In genomic region chr11:19877239-19877915, GRCm38 (mm10) we compare ENCODE assay signal across 21 mouse cellular contexts. TPM values are rescaled to one million over a fixed set of nuclear protein-coding genes. Genes with fewer than 3 reads are reported as not detected.
DNase-seq lines count a peak whose midpoint lies in the region; ATAC-seq and TF ChIP-seq lines count a peak whose summit lies in the region.
"Had no signal": no experiment of that assay in that cellular context is flagged by ENCODE, and none has a peak within 500 bp of the region (broad histone marks: within the 10 kb centered on the region; RNA-seq: fewer than 3 reads in every experiment).

No protein-coding gene starts in this region.

- H3K9ac ChIP-seq in forebrain, postnatal 0 days = no peak overlapping the region
- H3K9ac ChIP-seq in forebrain, embryonic 13.5 days = no peak overlapping the region
- H3K9ac ChIP-seq in midbrain, embryonic 14.5 days (replicated peaks; ENCODE audit: low read length) = no peak overlapping the region
- H3K9ac ChIP-seq in midbrain, embryonic 15.5 days = no peak overlapping the region
- no peak overlapping the region for H3K9ac ChIP-seq in kidney, embryonic 16.5 days (replicated peaks; ENCODE audit: low read length)

- H3K27ac ChIP-seq in forebrain, postnatal 0 days (ENCODE audit: low read depth, low read length) = no peak overlapping the region
- no peak overlapping the region for H3K27ac ChIP-seq in forebrain, embryonic 13.5 days
- no peak overlapping the region for H3K27ac ChIP-seq in midbrain, embryonic 14.5 days (replicated peaks; ENCODE audit: low read depth, low read length)
- no peak overlapping the region for H3K27ac ChIP-seq in midbrain, embryonic 15.5 days
- H3K27ac ChIP-seq in kidney, embryonic 16.5 days (ENCODE audit: low read length) = no peak overlapping the region
- H3K27ac ChIP-seq: hindbrain, embryonic 10.5 days; left cerebral cortex, adult 2 months; macrophage had no signal

- peak; percentile 34; the same call in 1 of the 2 replicates for ATAC-seq in forebrain, postnatal 0 days
- ATAC-seq in forebrain, embryonic 13.5 days = no peak
- no peak for ATAC-seq in midbrain, embryonic 14.5 days (ENCODE audit: low FRiP score, low TSS enrichment)
- ATAC-seq in midbrain, embryonic 15.5 days (replicated peaks) = no peak
- ATAC-seq in kidney, embryonic 16.5 days (ENCODE audit: low FRiP score, low TSS enrichment) = no peak
- ATAC-seq: CD4-positive, CD25-positive, alpha-beta regulatory T cell, adult 4 months; forebrain, embryonic 16.5 days had no signal

- no peak overlapping the region for H3K4me2 ChIP-seq in forebrain, postnatal 0 days (ENCODE audit: low read depth)
- no peak overlapping the region for H3K4me2 ChIP-seq in forebrain, embryonic 13.5 days
- no peak overlapping the region for H3K4me2 ChIP-seq in midbrain, embryonic 14.5 days (ENCODE audit: low read length)
- no peak overlapping the region for H3K4me2 ChIP-seq in midbrain, embryonic 15.5 days
- H3K4me2 ChIP-seq in kidney, embryonic 16.5 days (replicated peaks; ENCODE audit: low read depth, low read length) = no peak overlapping the region
- H3K4me2 ChIP-seq: liver, embryonic 11.5 days had no signal

- H3K4me3 ChIP-seq in forebrain, postnatal 0 days (ENCODE audit: low read depth, low read length) = no peak overlapping the region
- no peak overlapping the region for H3K4me3 ChIP-seq in forebrain, embryonic 13.5 days
- no peak overlapping the region for H3K4me3 ChIP-seq in midbrain, embryonic 14.5 days (replicated peaks; ENCODE audit: low read depth, low read length)
- no peak overlapping the region for H3K4me3 ChIP-seq in midbrain, embryonic 15.5 days
- H3K4me3 ChIP-seq in kidney, embryonic 16.5 days (ENCODE audit: low read length) = no peak overlapping the region
- H3K4me3 ChIP-seq: erythroblast, embryonic 14.5 days; hindbrain, embryonic 10.5 days; left cerebral cortex, adult 2 months had no signal

- WGBS in forebrain, postnatal 0 days = 50% methylated on average over 4 of the region's 4 CpGs
- 52% methylated on average over 4 of the region's 4 CpGs for WGBS in forebrain, embryonic 13.5 days
- WGBS in midbrain, embryonic 14.5 days = 54% methylated on average over 4 of the region's 4 CpGs
- WGBS in midbrain, embryonic 15.5 days = 53% methylated on average over 4 of the region's 4 CpGs
- 55% methylated on average over 4 of the region's 4 CpGs for WGBS in kidney, embryonic 16.5 days

- no peak for DNase-seq in forebrain, postnatal 0 days
- peak; percentile 10 for DNase-seq in midbrain, embryonic 14.5 days
- peak; percentile 46 for DNase-seq in R1 (ENCODE audit: low read depth, low spot score)
- DNase-seq in retina, postnatal 1 day = peak; percentile 32
- no peak for DNase-seq in embryo, embryonic 9.5 days (ENCODE audit: extremely low spot score)
- DNase-seq: cerebellum, adult 2 months; gastrocnemius, postnatal 36 days; kidney, adult 18-20 months; kidney, postnatal 25 days; lung, adult 2 months; right cerebral cortex, adult 18-20 months had no signal

- H3K9me3 ChIP-seq in forebrain, postnatal 0 days (ENCODE audit: low read length) = no peaks in the 10 kb centered on the region
- H3K9me3 ChIP-seq in forebrain, embryonic 13.5 days (replicated peaks) = no peaks in the 10 kb centered on the region
- H3K9me3 ChIP-seq in midbrain, embryonic 14.5 days (ENCODE audit: control insufficient read depth, low read length) = no peaks in the 10 kb centered on the region
- no peaks in the 10 kb centered on the region for H3K9me3 ChIP-seq in midbrain, embryonic 15.5 days
- H3K9me3 ChIP-seq in kidney, embryonic 16.5 days (ENCODE audit: low read length) = no peaks in the 10 kb centered on the region
- H3K9me3 ChIP-seq: hindbrain, embryonic 10.5 days had no signal

- H3K36me3 ChIP-seq in forebrain, postnatal 0 days (ENCODE audit: insufficient read depth) = no peaks in the 10 kb centered on the region
- no peaks in the 10 kb centered on the region for H3K36me3 ChIP-seq in forebrain, embryonic 13.5 days (ENCODE audit: poor library complexity, severe bottlenecking)
- H3K36me3 ChIP-seq in midbrain, embryonic 14.5 days (ENCODE audit: control insufficient read depth, insufficient read depth, low read length) = no peaks in the 10 kb centered on the region
- H3K36me3 ChIP-seq in midbrain, embryonic 15.5 days (replicated peaks) = no peaks in the 10 kb centered on the region
- no peaks in the 10 kb centered on the region for H3K36me3 ChIP-seq in kidney, embryonic 16.5 days (ENCODE audit: insufficient read depth, low read length)
- H3K36me3 ChIP-seq: hindbrain, embryonic 10.5 days had no signal

- H3K4me1 ChIP-seq in forebrain, postnatal 0 days (ENCODE audit: insufficient read depth) = no peaks in the 10 kb centered on the region
- no peaks in the 10 kb centered on the region for H3K4me1 ChIP-seq in forebrain, embryonic 13.5 days
- no peaks in the 10 kb centered on the region for H3K4me1 ChIP-seq in midbrain, embryonic 14.5 days (ENCODE audit: control insufficient read depth, insufficient read depth, low read length)
- no peaks in the 10 kb centered on the region for H3K4me1 ChIP-seq in midbrain, embryonic 15.5 days
- H3K4me1 ChIP-seq in kidney, embryonic 16.5 days (ENCODE audit: insufficient read depth, low read length) = no peaks in the 10 kb centered on the region

- no peak for TF ChIP-seq CTCF in forebrain, postnatal 0 days (IDR thresholded peaks at IDR 0.05; ENCODE audit: low read depth)

- no peaks in the 10 kb centered on the region for H3K27me3 ChIP-seq in forebrain, postnatal 0 days (ENCODE audit: insufficient read depth, low read length)
- no peaks in the 10 kb centered on the region for H3K27me3 ChIP-seq in forebrain, embryonic 13.5 days
- no peaks in the 10 kb centered on the region for H3K27me3 ChIP-seq in midbrain, embryonic 14.5 days (ENCODE audit: control insufficient read depth, insufficient read depth, low read length)
- H3K27me3 ChIP-seq in midbrain, embryonic 15.5 days (replicated peaks) = no peaks in the 10 kb centered on the region
- H3K27me3 ChIP-seq in kidney, embryonic 16.5 days (ENCODE audit: insufficient read depth, low read length) = no peaks in the 10 kb centered on the region

RNA-seq across cellular contexts. Expression of gene Spred2, which starts 46.8 kb away (rescaled TPM):
- total RNA-seq in forebrain, postnatal 0 days (2014; rRNA removed) = 12.0 and 15.5 TPM in 2 replicates
- 6.7 and 9.1 TPM in 2 replicates for polyA plus RNA-seq in forebrain, postnatal 0 days (2015; fragmentation: Nextera tagmentation; extraction: Ambion mirVana)
- polyA plus RNA-seq in forebrain, embryonic 13.5 days (2015; fragmentation: Nextera tagmentation; extraction: Ambion mirVana) = 6.9 and 7.6 TPM in 2 replicates
- 5.5 and 6.2 TPM in 2 replicates for polyA plus RNA-seq in midbrain, embryonic 14.5 days (2014; fragmentation: Nextera tagmentation; extraction: Ambion mirVana)
- polyA plus RNA-seq in midbrain, embryonic 15.5 days (2015; fragmentation: Nextera tagmentation; extraction: Ambion mirVana) = 6.1 and 6.2 TPM in 2 replicates
- 8.3 and 9.0 TPM in 2 replicates for polyA plus RNA-seq in kidney, embryonic 16.5 days (2015; fragmentation: Nextera tagmentation; extraction: Ambion mirVana)

Comparison
In these comparisons a context has a peak if more than half of its experiments do, and no peak if none do; other contexts are left out.
1. DNase-seq: peak in midbrain, embryonic 14.5 days (single experiment), R1 (single experiment) and retina, postnatal 1 day (single experiment); none in forebrain, postnatal 0 days (single experiment) and embryo, embryonic 9.5 days (single experiment).